Mouse (Mus musculus) stomach, postnatal 0 days (tissue): ENCODE data around the gene Tarsl2. TPM values are rescaled to one million over a fixed set of nuclear protein-coding genes. Genes with fewer than 3 reads are reported as not detected.

Experiments used
- ATAC-seq: fragments of 200-750 bp; cut with Nextera tagmentation; 2 replicates; pipeline ENCODE4 v1.8.0; 2017; ENCODE audit not compliant: low FRiP score, low TSS enrichment
- DNase-seq: peaks from one replicate; pipeline ENCODE4 v3.0.0-alpha.2; 2016; ENCODE audit warnings: low spot score
- H3K27ac ChIP-seq: fragments of 300-500 bp; sonication (generic); replicated peaks from 2 replicates; pipeline ENCODE4 v1.5.1; 2014; ENCODE audit warnings: mild to moderate bottlenecking, control low read depth
- H3K27me3 ChIP-seq: fragments of 300-500 bp; sonication (generic); 2 replicates; pipeline ENCODE4 v1.6.1; 2014; ENCODE audit warnings: low read length; ENCODE audit not compliant: control insufficient read depth, insufficient read depth
- H3K36me3 ChIP-seq: fragments of 300-500 bp; sonication (generic); 2 replicates; pipeline ENCODE4 v1.6.1; 2014; ENCODE audit warnings: low read length, mixed read lengths; ENCODE audit not compliant: control insufficient read depth, insufficient read depth
- H3K4me1 ChIP-seq: fragments of 300-500 bp; sonication (generic); replicated peaks from 2 replicates; pipeline ENCODE4 v1.6.1; 2014; ENCODE audit warnings: antibody characterized with exemption; ENCODE audit not compliant: control insufficient read depth, insufficient read depth
- H3K4me2 ChIP-seq: fragments of 300-500 bp; sonication (generic); replicated peaks from 2 replicates; pipeline ENCODE4 v1.6.1; 2014; ENCODE audit warnings: low read depth, mild to moderate bottlenecking, control low read depth, moderate library complexity
- H3K4me3 ChIP-seq: fragments of 300-500 bp; sonication (generic); 2 replicates; pipeline ENCODE4 v1.5.1; 2014; ENCODE audit warnings: low read depth, low read length, control low read depth
- H3K9ac ChIP-seq: fragments of 300-500 bp; sonication (generic); 2 replicates; pipeline ENCODE4 v1.6.1; 2014; ENCODE audit warnings: mild to moderate bottlenecking, low read length, control low read depth, mixed read lengths
- H3K9me3 ChIP-seq: fragments of 300-500 bp; sonication (generic); 2 replicates; pipeline ENCODE4 v1.6.1; 2016; ENCODE audit warnings: low read length; ENCODE audit not compliant: control insufficient read depth
- CTCF ChIP-seq: IDR thresholded peaks from 2 replicates; pipeline ENCODE4 v1.5.1; 2016; ENCODE audit warnings: antibody characterized with exemption, low read depth, mild to moderate bottlenecking, moderate library complexity
- EP300 ChIP-seq: optimal IDR thresholded peaks from 2 replicates; pipeline ENCODE3; 2016; ENCODE audit warnings: antibody characterized with exemption
- WGBS: fragments of 180-500 bp; shearing (Covaris S2); extraction: QIAGEN DNeasy Blood & Tissue Kit; methylation state at CpG from one replicate; pipeline ENCODE4 v1.1.7; 2014; 5-methylcytosine and 5-hydroxymethylcytosine counted together
- polyA plus RNA-seq: library from polyadenylated mRNA; unstranded; fragments of >200 nt; fragmentation: Nextera tagmentation; extraction: Ambion mirVana; gene quantifications from 2 replicates; pipeline ENCODE4 v1.2.1, GENCODE M21; 2015

The Tarsl2 gene
- polyA plus RNA-seq, 1 experiment from 2014 or later = 5.2 TPM

DNA sequence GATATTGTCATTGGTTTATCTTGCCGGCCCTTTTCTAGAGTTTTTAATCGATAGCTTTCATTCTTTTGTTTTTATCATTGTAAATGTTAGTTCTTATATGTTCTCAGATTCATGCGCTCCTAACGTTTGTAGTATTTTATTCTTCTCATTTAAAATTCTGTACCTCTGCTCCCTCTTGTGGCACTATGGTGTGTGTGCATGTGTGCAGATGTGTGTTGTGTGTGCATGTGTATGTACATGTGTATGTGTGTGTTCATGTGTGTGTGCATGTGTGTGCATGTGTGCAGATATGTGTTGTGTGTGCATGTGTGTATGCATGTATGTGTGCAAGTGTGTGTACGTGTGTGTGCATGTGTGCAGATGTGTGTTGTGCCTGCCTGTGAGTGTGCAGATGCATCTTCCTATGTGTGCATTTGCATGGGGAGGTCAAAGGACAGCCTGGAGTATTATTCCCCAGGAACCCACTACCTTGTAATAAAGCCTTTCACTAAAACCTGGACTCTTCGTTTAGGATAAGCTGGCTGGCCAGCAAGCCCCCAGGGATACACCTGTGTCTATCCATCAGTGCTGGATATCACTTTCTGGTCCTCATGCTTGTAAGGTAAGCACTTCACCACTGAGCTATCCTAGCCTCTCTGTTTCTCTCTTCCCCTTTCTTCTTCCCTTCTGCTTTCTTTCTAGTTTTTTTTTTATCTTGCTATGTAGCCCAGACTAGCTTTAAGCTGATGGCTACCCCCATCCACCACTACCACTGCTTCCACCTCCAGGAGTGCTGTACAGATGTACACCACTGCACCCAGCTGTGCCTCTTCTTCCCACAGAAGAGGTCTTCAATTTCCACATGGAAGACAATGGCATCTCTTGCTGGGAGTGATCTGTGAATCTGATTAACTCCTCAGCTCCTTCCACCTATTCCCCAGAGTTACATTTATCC is 2.1 kb upstream of the Tarsl2 start:
- Histone ChIP-seq H3K4me2 (no peak overlapping the region), H3K4me1 (no peaks in the 10 kb centered on the region), H3K9me3 (no peaks in the 10 kb centered on the region), H3K27me3 (no peaks in the 10 kb centered on the region), H3K36me3 (no peaks in the 10 kb centered on the region), H3K27ac (no peak overlapping the region), H3K9ac (no peak overlapping the region), H3K4me3 (no peak overlapping the region)
- ATAC-seq (no peak), DNase-seq (no peak)
- no peak for TF ChIP-seq EP300
- peak; percentile 78 for TF ChIP-seq CTCF
- WGBS = 68% methylated on average over 6 of the region's 6 CpGs

DNA sequence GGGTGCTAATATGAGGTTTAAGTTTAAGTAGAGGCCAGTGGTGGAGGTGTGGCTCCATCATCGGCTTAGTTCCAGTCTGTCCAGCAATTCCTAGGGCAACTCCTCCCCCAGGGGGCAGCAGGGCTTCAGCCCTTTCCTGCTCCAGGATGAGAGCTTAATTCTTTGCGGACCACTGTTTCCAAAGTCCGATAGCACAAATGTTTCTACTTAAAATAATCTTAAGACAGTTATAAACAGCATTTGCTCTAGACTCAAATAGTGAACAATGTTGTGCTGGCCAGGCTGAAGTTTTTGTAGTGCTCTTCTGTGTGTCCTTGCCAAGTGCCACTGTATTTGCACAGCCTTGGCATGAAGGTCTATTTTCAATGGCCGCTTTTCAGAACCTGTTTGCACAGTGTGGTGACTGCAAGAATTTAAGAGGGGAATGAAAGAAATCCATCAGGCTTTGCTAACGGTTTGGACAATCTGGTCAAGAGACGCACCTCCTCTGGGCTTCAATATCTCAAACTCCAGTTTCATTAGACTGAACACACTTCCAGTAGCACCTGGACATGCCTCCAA is 757 bp upstream of the Tarsl2 start:
- Histone ChIP-seq H3K4me1 (no peaks in the 10 kb centered on the region), H3K27ac (no peak overlapping the region), H3K9me3 (no peaks in the 10 kb centered on the region), H3K36me3 (no peaks in the 10 kb centered on the region; the same call in 1 of the 2 replicates), H3K9ac (no peak overlapping the region), H3K4me3 (0 out of 2 replicates have a peak overlapping the region, but pooled peaks have one; percentile 66), H3K27me3 (no peaks in the 10 kb centered on the region), H3K4me2 (peak overlapping the region; percentile 94; the same call in 1 of the 2 replicates)
- no peak for TF ChIP-seq EP300
- TF ChIP-seq CTCF = peak; percentile 26; the same call in 1 of the 2 replicates
- DNase-seq (no peak), ATAC-seq (no peak)
- WGBS = 17% methylated on average over 6 of the region's 6 CpGs

DNA sequence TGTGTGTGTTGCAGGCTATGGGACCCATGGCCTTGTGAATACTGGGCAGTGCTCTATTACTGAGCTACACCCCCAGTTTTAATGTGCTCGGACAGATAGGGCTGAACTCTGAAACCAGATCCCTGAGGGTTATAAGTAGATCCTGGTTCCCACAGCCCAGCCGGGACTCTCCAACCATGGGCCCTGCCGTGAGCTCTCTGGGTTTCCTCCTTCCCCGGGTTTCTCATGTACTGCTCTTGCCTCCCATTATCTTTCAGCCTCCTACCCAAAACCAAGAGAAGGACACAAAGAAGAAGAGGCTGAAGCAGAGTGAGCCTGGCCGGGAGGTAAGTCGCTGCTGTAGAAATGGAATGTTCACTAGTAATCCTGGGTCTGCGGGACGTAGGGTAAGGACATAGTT is 1.3 kb downstream of the Tarsl2 start:
- Histone ChIP-seq H3K27me3 (no peaks in the 10 kb centered on the region), H3K4me3 (no peak overlapping the region), H3K4me1 (no peaks in the 10 kb centered on the region), H3K36me3 (no peaks in the 10 kb centered on the region; the same call in 1 of the 2 replicates), H3K9me3 (no peaks in the 10 kb centered on the region), H3K9ac (no peak overlapping the region), H3K27ac (no peak overlapping the region), H3K4me2 (no peak overlapping the region)
- ATAC-seq (no peak), DNase-seq (no peak)
- TF ChIP-seq CTCF (no peak), EP300 (no peak)
- WGBS = 86% methylated on average over 8 of the region's 8 CpGs

DNA sequence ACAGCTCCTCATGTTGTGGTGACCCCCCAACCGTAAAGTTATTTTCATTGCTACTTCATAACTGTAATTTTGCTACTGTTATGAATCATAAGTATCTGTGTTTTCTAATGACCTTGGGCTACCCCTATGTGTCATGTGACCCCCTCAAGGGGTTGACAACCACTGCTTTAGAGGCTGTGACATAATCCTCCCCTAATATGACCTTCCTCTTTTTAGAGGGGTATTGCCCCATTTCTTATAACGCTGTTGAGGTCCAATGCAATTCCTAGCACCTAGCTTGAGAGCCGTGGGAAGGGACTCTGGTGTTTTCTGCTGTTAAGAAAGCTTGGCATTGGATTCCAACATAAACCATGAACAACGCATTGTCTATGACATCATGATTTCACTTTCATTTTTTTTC is 6.0 kb downstream of the Tarsl2 start:
- Histone ChIP-seq H3K4me3 (no peak overlapping the region), H3K9me3 (no peaks in the 10 kb centered on the region), H3K36me3 (peaks cover 3% of the 10 kb centered on the region; the same call in 1 of the 2 replicates), H3K9ac (no peak overlapping the region), H3K4me1 (no peaks in the 10 kb centered on the region), H3K4me2 (no peak overlapping the region), H3K27me3 (no peaks in the 10 kb centered on the region), H3K27ac (no peak overlapping the region)
- no peak for TF ChIP-seq EP300
- TF ChIP-seq CTCF = no peak
- DNase-seq (no peak), ATAC-seq (no peak)
- 89% methylated on average over 4 of the region's 4 CpGs for WGBS

DNA sequence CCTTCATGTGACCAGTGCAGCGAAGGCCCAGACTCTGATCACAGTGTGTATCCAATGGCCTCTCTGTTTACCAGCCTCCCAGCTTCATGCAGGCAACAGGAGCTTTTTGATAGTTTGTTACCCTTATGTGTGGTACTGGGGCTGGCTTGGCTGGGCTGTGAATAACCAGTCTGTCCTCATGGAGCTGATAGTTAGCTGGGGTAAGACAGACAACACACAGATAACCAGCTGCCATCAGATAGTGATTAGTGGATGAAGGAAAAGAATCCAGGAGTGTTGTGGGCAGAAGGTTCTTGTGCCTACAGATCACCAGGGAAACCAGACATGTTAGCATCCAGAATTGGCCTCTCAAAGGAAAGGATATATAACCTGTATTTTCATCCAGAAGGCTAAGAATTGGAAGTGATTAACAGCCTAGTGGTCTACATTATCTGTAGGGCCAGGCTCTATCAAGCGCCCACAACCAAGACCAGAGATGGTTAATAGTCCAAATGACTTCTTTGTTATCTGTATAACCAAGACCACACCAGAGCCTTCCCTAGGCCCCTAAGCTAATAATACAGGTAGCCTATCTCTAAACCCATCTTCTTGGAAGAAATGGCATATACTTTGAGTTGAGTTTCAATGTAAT is 12.9 kb downstream of the Tarsl2 start:
- Histone ChIP-seq H3K36me3 (0 out of 2 replicates have a peak, but pooled peaks cover 3% of the 10 kb centered on the region), H3K27me3 (no peaks in the 10 kb centered on the region), H3K9me3 (no peaks in the 10 kb centered on the region), H3K9ac (no peak overlapping the region), H3K27ac (no peak overlapping the region), H3K4me1 (no peaks in the 10 kb centered on the region), H3K4me2 (no peak overlapping the region), H3K4me3 (no peak overlapping the region)
- TF ChIP-seq CTCF (no peak), EP300 (no peak)
- no peak for ATAC-seq
- no peak for DNase-seq
- WGBS = 92% methylated on average over 2 of the region's 2 CpGs
